Mouse (Mus musculus) heart, adult 2 months (tissue): Measurements from ENCODE around the gene Mad2l1bp.

ENCODE experiments used
- CTCF ChIP-seq: fragments of 200-600 bp; IDR thresholded peaks from 2 replicates; pipeline ENCODE4 v1.8.1; 2022; ENCODE audit warnings: antibody characterized with exemption, mild to moderate bottlenecking, moderate library complexity
- POLR2A ChIP-seq: fragments of 200-500 bp; IDR thresholded peaks from 2 replicates; pipeline ENCODE4 v1.6.1; 2011; ENCODE audit warnings: mild to moderate bottlenecking, low read depth, low read length, control low read depth; ENCODE audit not compliant: insufficient read depth

DNA sequence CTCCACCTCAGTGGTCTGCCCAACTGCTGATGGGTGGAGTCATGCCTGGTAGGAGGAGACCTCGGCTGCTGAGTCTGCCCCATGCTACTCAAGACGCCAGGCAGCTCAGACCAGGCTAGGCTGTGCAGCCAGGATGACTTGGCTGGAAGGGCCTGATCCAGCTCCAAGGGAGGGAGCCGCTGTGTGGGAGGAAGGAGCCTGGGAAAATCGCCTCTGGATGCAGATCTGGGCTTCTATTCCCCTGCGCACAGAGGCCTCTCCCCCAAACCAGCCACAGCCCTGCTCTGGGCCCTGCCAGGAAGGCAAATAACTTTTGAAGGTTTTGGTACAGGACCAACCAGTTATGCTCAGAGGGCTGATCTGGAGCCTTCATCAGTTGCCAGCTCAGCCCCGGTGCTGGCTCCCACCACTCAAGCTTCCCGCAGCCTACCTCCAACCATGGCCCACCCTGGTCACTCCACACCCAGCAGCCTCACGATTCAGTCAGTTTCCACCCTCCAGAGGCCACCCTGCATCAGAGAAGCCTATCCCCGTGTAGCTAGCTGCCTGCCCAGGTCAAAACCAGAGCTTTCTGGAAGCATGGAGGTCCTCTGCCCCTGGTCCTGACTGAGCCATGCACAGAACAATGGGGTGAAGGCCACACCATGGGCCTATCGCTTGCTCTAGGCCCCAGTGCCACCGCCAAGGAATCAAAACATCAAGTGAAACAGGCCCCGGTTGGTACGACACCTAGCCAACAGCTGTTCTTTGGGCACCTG lies 23.4 kb downstream of the Mad2l1bp start:
- TF ChIP-seq POLR2A (no peak), CTCF (no peak)
